Mouse (Mus musculus) frontal cortex, postnatal 14 days (tissue): ENCODE data around the gene Exd1.
"Not testable (repeated sequence)": the region's sequence is repeated elsewhere in the genome, so short reads cannot be mapped to it uniquely, and the experiment has no call there.

Experiments used
- DNase-seq, 2 experiments: peaks; one replicate each; pipeline ENCODE4 v3.0.0; 2022; ENCODE audit warnings: low spot score in 2 of 2

The Exd1 gene

DNA sequence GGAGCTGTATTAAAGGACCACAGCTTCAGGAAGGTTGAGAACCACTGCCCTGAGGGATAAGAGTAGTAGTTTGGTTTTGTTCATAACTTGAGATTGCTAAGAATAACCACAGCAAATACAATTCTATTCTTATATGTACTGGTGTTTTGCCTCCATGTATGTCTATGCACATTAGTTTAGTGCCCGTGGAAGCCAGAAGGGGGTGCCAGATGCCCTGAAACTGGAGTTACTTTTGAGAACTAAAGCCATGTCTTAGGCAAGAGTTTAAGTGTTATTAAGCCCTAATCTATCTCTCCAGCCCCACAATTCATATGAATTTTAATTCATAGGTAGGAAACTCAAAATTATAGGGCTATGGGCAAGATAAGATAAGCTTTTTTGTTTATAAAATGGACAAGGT is 5.3 kb downstream of the Exd1 start:
- peak; percentile 15 to 22 for DNase-seq

DNA sequence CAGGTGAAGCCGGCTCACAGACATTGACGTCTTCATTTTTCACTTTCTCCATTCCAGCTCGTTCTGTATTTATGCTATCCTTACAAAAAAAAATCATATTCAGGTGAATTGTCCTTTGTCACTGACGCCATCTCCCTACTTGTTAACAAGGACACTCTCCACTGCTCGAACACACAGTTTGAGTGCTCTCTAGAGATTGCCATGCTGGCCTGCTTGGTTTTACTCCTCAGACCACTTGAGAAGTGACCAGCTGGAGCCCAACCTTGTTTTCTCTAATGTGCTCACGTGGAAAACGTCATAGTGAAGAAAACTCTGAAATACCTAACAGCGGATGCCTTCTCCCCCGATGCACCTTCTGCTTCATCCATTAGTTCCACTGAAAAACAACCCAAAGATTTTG is 8.6 kb downstream of the Exd1 start:
- DNase-seq, result no peak

DNA sequence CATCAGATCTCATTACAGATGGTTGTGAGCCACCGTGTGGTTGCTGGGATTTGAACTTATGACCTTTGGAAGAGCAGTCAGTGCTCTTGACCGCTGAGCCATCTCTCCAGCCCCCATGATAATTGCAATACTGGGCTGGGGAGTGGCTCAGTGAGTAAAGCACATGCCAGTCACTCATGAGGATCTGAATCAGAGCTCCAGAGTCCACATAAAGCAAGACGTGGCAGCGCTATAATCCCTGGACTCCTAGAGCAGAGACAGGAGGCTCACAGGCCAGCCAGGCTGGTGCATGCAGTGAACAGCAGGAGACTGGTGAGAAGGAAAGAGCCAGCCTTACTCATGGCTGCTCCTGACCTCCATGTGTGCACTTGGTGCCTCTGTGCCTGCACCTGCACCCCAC is 22.0 kb downstream of the Exd1 start:
- DNase-seq, result no peak

DNA sequence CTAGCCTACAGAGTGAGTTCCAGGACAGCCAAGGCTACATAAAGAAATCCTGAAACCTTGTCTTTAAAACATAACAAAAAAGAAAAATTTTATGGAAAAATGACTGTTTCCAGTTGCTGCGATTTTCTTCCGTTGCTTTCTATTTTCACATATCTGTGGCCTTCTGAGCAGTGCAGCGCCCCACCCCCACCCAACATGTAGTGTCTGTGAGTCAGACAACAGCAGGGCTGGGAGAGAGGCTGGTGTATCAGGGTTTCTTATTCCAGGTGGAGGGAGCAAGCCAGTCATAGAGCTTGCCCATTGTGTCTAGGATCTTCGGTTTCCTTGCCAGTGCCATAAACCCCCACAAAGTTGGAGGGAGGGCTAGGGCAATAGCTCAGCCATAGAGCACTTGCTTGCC is 23.6 kb downstream of the Exd1 start:
- no peak for DNase-seq

DNA sequence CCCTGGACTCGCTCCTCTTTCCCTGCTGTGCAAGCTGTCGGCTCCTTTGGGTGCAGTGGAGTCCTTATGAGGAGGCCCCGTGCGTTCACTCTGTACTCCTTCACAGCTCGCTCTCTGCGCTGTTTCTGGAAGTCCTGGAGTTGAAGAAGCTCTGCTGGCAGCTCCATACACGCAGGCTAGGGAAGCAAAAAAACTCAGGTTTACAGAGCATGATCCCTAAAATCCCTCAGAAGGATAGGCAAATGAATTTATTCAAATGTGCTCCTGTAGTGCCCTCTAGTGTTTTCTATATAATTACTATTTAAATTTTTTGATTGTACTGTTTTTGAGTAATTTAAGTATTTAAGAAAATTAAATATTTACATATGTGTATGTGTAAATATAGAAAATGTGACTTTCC is 26.9 kb downstream of the Exd1 start:
- peak in 1 of 2 experiments; percentile 11 for DNase-seq

DNA sequence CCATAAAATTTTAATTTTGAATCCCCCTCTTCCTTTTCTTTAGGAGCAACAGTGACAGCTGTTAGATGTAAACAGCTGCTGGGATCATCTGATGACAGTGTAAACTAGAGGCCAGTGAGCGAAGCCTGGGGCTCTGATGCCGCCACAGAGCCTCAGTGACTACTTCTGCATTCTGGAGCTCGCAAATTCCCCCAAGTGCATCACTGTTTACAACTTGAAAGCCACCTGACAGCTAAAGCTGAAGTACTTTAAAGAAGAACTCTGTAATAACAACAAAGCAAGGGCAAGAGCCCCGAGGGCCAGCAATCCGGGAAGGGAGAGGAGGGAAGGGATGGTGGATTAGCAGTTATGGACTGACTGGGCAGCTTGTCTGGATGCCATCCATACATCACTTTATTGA is 30.6 kb downstream of the Exd1 start:
- DNase-seq, result no peak

DNA sequence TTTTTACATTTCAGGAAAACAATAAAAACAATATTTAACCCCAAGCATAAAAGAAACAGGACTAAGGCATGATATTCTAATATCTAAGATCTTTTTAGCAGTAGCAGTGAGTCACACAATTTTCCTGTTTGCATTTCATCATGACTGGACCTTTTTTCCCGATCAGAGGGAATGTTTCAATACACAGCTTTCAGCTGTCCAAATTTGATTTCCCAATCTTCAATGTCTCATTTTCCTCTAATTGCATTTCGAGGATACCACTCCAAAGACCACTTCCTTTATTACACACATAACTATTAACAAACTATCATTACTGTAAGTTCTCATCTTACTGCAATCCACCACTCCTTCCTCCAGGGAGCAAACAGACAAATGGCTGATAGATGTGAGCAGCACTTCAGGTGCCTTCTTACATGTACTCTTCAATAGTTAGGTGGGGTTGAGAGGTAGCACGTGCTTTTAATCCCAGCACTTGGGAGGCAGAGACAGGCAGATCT is 33.4 kb downstream of the Exd1 start:
- DNase-seq, result no peak

DNA sequence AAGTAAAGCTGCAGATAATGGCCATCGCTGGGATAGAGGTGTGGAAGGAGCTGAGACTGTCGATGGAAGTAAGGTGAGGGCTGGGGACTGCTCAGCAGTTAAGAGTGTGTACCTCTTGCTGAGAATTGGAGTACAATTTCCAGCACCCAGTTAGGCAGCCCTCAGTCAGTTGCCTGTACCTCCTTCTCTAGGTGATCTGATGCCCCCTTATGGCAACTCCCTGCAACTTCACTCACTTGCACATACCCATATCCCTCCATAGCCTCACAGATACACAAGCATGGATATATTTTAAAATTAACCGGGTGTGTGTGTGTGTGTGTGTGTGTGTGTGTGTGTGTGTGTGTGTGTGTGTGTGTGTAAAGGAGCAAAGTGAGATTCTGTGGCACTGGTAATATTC is 35.1 kb downstream of the Exd1 start:
- DNase-seq, result no peak

DNA sequence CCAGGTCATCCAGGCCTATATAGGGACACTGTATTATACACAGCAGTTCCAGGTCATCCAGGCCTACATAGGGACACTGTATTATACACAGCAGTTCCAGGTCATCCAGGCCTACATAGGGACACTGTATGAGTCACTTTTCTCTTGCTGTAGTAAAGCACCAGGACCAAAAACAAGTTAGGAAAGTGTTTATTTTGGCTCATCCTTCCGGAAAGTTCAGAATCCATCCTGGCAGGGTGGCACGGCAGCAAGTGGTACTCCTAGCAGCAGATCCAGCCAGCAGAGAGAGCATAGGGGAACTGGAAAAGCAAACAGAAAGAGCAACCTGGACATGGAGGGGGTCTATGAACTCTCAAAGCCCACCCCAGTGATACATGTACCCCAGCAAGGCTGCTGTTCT is 36.6 kb downstream of the Exd1 start:
- no peak for DNase-seq

DNA sequence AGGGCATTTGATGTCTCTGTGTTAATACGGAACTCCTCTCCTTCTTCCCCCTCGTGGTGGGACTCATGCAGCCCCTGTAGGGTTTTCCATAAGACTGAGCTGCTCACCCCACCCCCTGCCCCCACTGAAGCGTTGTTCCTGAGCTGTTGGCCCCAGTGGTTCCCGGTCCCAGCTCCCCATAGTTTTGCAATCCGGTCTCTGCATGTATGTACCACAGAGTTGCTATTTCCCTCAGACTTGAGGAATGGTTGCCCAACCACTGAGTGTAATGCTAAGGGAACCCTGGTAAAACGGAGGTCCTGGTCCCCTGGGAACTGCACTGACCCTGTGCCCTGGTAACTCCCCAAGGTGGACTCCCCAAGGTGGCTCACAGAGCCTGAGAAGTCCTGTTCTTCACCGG is 38.9 kb downstream of the Exd1 start:
- not testable (repeated sequence) for DNase-seq

DNA sequence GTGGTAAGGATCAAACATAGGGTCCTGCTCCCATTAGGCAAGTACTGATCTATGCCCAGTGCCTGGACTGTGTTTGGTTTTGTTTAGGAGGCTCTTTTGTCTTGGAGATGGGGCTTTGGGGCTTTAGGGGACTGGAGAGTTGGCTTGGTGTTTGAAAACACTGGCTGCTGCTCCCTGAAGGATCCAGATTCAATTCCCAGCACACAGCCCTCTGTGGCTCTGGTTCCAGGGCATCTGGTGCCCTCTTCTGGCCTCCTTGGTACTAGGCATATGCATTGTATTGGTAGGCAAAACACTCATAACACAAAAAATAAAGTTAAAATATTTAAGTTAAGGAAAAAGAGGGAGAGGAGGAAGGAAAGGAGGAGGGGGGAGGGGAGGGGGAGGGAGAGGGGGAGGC is 40.3 kb downstream of the Exd1 start:
- no peak for DNase-seq

DNA sequence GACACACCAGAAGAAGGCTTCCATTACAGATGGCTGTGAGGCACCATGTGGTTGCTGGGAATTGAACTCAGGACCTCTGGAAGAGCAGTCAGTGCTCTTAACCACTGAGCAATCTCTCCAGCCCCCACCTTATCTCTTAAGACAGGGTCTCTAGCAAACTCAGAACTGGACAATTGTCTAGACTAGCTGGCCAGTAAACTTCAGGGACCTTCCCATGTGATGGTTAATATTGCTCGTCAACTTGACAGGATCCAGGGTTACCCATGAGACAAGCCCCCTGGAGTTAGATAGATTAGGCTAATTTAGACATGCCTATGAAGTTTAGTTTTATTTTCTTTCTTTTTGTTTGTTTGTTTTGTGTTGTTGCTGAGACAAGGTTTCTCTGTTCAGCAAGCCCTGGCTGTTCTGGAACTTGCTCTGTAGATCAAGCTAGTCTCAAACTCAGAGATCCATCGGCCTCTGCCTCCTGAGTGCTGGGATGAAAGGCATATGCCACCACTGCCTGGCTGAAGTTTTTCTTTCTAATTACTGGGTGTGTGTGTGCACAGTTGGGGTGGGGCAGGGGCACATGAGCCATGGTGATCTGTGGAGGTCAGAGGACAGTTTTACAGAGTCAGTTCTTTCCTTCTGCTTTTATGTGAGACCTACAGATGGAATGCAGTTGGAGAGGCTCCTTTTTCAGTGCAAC is 46.3 kb downstream of the Exd1 start:
- no peak for DNase-seq

DNA sequence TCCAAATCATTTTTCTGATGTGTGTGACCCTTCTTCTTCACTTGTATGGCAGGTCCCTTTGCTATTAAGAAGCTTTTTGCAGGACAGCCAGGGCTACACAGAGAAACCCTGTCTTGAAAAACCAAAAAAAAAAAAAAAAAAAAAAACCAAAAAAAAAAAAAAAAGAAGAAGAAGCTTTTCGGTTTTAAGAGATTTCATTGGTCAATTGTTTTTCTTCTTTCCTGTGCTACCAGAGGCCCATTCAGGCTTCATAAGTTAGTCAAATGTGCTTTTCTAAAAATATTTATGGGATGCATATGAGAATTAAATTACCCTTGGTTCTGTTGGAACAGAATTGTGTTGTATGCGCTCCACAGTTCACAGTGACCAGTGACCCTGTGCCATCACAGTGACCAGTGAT is 48.6 kb downstream of the Exd1 start:
- DNase-seq, result no peak

DNA sequence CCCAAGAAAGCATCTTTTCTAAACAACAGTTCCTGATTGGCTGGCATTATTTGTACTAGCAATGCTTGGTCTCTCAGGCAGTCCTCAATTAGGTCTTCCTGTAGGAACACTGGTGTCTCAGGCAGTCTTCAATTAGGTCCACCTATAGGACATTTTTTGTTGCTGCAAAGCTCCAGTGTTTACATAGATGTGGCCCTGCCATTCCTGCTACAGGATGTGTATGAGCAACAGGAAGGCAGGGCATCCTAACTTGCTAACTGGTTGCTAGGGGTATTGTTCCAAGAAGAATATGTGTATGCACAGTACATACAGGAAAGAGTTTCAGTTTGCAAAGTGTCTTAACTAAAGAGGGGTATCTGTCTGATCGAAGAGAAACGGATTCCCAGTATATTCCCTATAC is 51.3 kb downstream of the Exd1 start:
- no peak for DNase-seq

DNA sequence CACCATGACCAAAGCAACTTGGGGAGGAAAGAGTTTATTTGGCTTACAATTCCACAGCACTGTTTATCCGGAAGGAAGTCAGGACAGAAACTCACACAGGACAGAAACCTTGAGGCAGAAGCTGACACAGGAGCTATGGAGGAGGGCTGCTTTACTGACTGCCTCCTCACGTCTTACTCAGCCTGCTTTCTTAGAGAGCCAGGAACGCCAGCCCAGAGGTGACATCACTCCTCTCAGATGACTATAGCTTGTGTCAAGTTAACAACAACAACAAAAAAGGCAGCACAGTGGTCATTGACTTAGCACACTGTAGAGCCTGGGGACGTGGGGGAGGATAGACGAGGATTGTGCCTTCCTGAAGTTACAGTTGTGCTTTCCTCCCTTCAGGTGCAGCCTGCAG is 55.5 kb downstream of the Exd1 start:
- DNase-seq, result no peak

DNA sequence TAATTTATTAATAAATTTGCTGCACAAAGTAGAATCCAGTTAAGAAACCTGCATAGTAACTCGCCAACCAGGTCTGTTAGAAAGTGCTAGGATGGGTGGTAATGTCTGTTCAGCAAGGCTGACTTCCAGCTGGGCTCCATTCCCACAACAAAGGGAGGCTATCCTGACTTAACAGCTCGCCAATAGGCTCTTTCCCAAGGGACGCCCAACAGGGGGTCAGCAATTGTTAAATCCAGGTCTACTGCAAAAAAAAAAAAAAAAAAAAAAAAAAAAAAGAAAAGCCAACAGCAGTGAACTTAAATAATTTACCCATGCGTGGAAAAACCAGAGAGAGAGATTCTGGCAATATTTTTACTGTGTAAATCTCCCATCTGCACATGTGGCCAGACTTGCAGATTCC is 60.9 kb downstream of the Exd1 start:
- no peak for DNase-seq

DNA sequence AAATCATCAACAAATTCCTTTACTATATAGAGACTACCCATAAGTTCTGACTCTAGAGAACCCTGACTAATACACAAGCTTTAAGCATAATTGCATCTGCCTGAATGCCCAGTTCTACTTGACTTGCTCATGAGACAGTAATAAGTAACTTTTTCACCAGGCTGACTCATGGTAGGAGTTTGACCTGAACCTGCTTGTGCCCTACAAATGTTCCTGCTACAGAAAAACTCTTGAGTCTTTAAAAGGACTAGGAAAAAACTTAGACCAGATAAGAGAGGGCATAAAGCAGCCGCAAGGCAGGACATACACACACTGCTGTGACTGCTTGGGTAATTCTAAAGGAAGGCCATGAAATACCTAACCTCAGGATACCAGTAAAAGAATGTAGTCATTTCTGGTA is 65.1 kb downstream of the Exd1 start:
- DNase-seq, result no peak

DNA sequence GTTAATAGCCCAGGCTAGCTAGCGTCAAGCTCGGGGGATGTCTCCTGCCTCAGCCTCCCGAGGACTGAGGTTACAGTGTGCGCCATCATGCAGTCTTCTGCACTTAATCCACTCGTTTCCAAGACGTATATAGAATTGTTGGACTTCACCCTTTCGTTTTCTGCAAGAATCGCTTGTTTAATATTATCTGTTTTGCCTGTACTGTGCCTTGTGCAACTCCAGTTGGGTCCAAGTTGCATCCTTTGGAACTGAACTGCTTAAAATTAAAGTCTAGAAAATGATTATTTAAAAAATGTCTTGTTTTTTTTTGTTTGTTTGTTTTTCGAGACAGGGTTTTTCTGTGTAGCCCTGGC is 69.1 kb downstream of the Exd1 start:
- no peak for DNase-seq

DNA sequence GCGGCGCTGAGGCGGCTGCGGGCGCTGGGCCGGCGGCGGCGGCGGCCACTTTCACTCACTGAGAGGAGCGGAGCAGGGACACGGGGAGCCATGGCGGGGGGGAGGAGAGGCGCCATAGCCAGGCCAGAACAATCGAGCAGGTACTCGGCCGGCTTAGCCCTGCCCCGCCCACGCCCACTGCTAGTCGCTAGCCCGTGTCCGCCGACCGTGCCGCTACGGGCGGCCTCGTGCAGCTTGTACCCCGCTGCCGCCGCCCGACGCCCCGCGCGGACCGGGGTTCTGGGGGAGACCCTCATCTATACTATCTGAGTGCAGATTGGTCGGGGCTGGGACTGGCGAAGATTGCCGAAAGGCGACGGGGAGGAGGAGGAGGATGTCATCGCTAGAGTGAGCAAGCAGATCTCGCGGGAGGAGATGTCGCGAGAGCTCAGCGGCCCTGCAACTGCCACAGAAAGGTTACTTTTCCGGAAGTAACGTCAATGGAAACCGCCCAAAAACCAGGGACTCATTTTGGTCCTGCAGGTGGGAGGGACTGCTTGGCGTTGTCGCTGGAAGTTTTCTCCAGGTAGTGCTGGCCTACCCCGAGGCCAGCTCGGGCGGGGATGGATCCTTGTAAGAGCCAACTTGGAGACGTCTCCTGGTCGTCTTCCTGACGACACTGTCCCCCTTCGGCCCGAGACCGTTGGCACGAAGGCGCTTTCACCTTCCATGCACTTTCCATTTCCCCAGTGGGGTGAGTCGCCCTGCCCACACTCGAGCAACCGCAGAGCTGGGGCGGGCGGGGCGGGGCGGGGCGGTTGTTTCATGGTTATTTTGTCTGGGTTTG is 69.6 kb downstream of the Exd1 start, which contains the start of gene Ino80:
TSS of gene Ino80 (minus strand) at position 117 of the 826 bp plus-strand sequence.
- DNase-seq, result peak; percentile 97 to 98

DNA sequence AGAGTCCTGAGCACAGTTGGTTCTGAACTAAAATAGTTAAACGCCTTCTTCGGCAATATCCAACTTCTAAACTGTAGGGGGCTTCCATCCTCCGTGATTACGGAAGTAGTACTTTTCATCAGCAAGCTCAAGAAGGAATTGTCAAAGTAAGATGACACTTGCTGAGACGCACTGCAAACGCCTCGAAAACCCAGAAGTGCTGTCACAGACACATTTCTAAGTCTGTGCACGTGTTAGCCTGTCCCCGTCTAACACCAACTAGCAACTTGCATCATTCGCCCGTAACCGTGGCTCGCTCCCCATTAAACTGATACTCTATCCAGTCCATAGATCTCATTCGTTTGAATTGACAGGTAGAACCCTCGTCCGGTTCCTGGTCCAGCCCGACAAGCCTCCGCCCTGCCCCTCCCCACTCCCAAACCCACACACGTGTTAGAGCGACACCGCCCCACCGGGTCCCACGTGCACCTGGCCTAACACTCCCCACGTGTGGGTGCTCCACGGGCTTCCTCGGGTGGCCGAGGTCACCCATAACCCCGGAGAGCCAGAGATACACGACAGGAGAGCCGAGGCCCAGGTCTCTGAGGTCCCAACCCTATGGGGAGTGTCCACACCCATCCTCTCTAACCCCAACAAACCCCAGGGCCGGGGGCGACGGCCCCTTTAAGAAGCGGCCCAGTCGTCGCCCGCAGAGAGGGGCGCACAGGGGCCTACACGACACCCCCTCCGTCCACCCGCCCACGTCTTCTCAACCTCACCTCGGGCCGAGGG is 70.6 kb downstream of the Exd1 start:
- peak; percentile 50 to 66 for DNase-seq

DNA sequence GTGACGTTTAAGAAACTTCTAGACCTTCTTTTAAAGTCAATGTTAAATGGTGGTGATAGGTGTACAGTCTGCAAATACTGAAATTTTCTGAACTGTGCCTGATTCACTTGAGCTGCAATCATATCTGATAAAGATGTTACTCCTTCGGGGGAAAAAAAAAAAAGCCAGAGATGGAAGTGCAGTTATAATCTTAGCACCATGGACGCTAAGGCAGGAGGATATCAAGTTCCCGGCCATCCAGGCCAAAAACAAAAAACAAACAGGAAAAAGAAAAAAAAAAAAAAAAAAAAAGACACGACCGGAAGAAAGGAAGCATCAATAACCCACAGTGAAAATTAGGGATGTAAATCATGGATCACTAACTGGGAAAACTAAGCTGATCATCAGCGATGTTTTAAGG is 71.3 kb downstream of the Exd1 start:
- DNase-seq, result no peak
